Mouse (Mus musculus) ES-Bruce4 (cell line): ENCODE results near the gene Adgrg5.

ENCODE experiments used
- CTCF ChIP-seq: IDR thresholded peaks from one replicate; pipeline ENCODE4 v1.8.1; 2011; ENCODE audit warnings: low read depth, low read length
- EP300 ChIP-seq: IDR thresholded peaks from 2 replicates; pipeline ENCODE4 v1.6.1; 2011; ENCODE audit warnings: low read depth, low read length; ENCODE audit not compliant: insufficient read depth
- POLR2A ChIP-seq: IDR thresholded peaks from one replicate; pipeline ENCODE4 v1.8.1; 2011; ENCODE audit warnings: low read length; ENCODE audit not compliant: insufficient read depth

DNA sequence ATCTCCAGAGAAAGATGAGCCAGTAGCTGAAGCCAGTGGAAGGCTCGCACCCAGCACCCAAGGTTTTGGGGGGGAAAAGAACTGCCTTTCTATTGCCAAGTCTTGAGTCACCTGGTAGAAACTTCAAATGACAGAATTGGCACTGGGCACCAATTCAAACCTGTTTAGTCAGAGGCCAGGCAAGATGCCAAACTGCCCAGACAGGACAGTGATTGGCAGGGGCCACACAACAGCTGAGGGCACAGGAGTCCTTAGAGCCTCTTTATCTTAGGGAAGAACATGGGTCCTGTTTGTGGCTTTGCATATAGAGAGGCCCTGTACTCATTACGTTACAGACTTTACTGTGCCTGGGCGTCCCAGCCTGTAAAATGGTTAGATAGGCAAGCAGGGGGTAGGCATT, 44.1 kb downstream of the Adgrg5 start:
- TF ChIP-seq POLR2A, result no peak
- no peak for TF ChIP-seq CTCF
- no peak for TF ChIP-seq EP300
